Comparison of ENCODE assay signal across 21 mouse cellular contexts in genomic region chr19:19136856-19137255, GRCm38 (mm10). TPM values are rescaled to one million over a fixed set of nuclear protein-coding genes. Genes with fewer than 3 reads are reported as not detected.
A peak's percentile ranks its signal among the peaks of the same experiment; 100 is the strongest.
DNase-seq lines count a peak whose midpoint lies in the region; ATAC-seq and TF ChIP-seq lines count a peak whose summit lies in the region.
"Had no signal": no experiment of that assay in that cellular context is flagged by ENCODE, and none has a peak within 500 bp of the region (broad histone marks: within the 10 kb centered on the region; RNA-seq: fewer than 3 reads in every experiment).

No protein-coding gene starts in this region.

- H3K27me3 ChIP-seq in forebrain, embryonic 11.5 days (ENCODE audit: control insufficient read depth, insufficient read depth, low read length) = no peaks in the 10 kb centered on the region
- H3K27me3 ChIP-seq in forebrain, postnatal 0 days (ENCODE audit: insufficient read depth, low read length) = no peaks in the 10 kb centered on the region
- H3K27me3 ChIP-seq in midbrain, postnatal 0 days (ENCODE audit: insufficient read depth, low read length) = no peaks in the 10 kb centered on the region
- H3K27me3 ChIP-seq in midbrain, embryonic 11.5 days (ENCODE audit: control insufficient read depth, insufficient read depth, low read length) = no peaks in the 10 kb centered on the region
- H3K27me3 ChIP-seq in forebrain, embryonic 15.5 days = no peaks in the 10 kb centered on the region
- no peaks in the 10 kb centered on the region for H3K27me3 ChIP-seq in stomach, postnatal 0 days (ENCODE audit: control insufficient read depth, insufficient read depth, low read length)
- H3K27me3 ChIP-seq: CH12.LX; embryonic facial prominence, embryonic 13.5 days; limb, embryonic 15.5 days had no signal

- H3K36me3 ChIP-seq in forebrain, embryonic 11.5 days (ENCODE audit: control insufficient read depth, insufficient read depth, low read length) = no peaks in the 10 kb centered on the region
- H3K36me3 ChIP-seq in forebrain, postnatal 0 days (ENCODE audit: insufficient read depth) = no peaks in the 10 kb centered on the region
- H3K36me3 ChIP-seq in midbrain, postnatal 0 days (ENCODE audit: insufficient read depth, low read length) = no peaks in the 10 kb centered on the region
- H3K36me3 ChIP-seq in midbrain, embryonic 11.5 days (ENCODE audit: control insufficient read depth, insufficient read depth, low read length) = no peaks in the 10 kb centered on the region
- H3K36me3 ChIP-seq in forebrain, embryonic 15.5 days = no peaks in the 10 kb centered on the region
- no peaks in the 10 kb centered on the region for H3K36me3 ChIP-seq in stomach, postnatal 0 days (ENCODE audit: control insufficient read depth, insufficient read depth, low read length)
- H3K36me3 ChIP-seq: embryonic facial prominence, embryonic 13.5 days; heart, embryonic 10.5 days; limb, embryonic 15.5 days had no signal

- no peak overlapping the region for H3K27ac ChIP-seq in forebrain, embryonic 11.5 days (ENCODE audit: low read depth, low read length)
- H3K27ac ChIP-seq in forebrain, postnatal 0 days (ENCODE audit: low read depth, low read length) = no peak overlapping the region
- no peak overlapping the region for H3K27ac ChIP-seq in midbrain, postnatal 0 days (ENCODE audit: low read depth, low read length)
- no peak overlapping the region for H3K27ac ChIP-seq in midbrain, embryonic 11.5 days (ENCODE audit: low read depth, low read length)
- H3K27ac ChIP-seq in forebrain, embryonic 15.5 days (replicated peaks) = no peak overlapping the region
- H3K27ac ChIP-seq in stomach, postnatal 0 days (replicated peaks) = no peak overlapping the region
- H3K27ac ChIP-seq: embryonic facial prominence, embryonic 13.5 days; heart, embryonic 10.5 days; limb, embryonic 15.5 days had no signal

- no peak for TF ChIP-seq EP300 in stomach, postnatal 0 days (optimal IDR thresholded peaks at IDR 0.05)

- no peak for DNase-seq in forebrain, embryonic 11.5 days (ENCODE audit: low spot score)
- DNase-seq in forebrain, postnatal 0 days = no peak
- peak; percentile 61 for DNase-seq in midbrain, postnatal 0 days (ENCODE audit: low spot score)
- no peak for DNase-seq in midbrain, embryonic 11.5 days (ENCODE audit: low spot score, missing footprints)
- no peak for DNase-seq in adipocyte (ENCODE audit: low spot score)
- DNase-seq in stomach, postnatal 0 days (ENCODE audit: low spot score) = no peak
- no peak for DNase-seq in gastrocnemius, adult 8-10 months (ENCODE audit: low spot score in 2 of 2)
- DNase-seq: adrenal gland, postnatal 10 days; cerebellum, postnatal 36 days; kidney, adult 18-20 months; kidney, postnatal 10 days; lung, postnatal 10 days; right cerebral cortex, postnatal 4 days; thymus, postnatal 14 days had no signal

- H3K9me3 ChIP-seq in forebrain, embryonic 11.5 days (ENCODE audit: control insufficient read depth, low read length) = no peaks in the 10 kb centered on the region
- H3K9me3 ChIP-seq in forebrain, postnatal 0 days (ENCODE audit: low read length) = no peaks in the 10 kb centered on the region
- H3K9me3 ChIP-seq in midbrain, postnatal 0 days (ENCODE audit: low read length) = no peaks in the 10 kb centered on the region
- no peaks in the 10 kb centered on the region for H3K9me3 ChIP-seq in midbrain, embryonic 11.5 days (ENCODE audit: control insufficient read depth, low read length)
- no peaks in the 10 kb centered on the region for H3K9me3 ChIP-seq in forebrain, embryonic 15.5 days
- H3K9me3 ChIP-seq in stomach, postnatal 0 days (ENCODE audit: control insufficient read depth, low read length) = no peaks in the 10 kb centered on the region
- H3K9me3 ChIP-seq: embryonic facial prominence, embryonic 13.5 days; heart, embryonic 10.5 days; limb, embryonic 15.5 days had no signal

- H3K4me2 ChIP-seq in forebrain, embryonic 11.5 days (ENCODE audit: low read depth, low read length, severe bottlenecking) = no peak overlapping the region
- no peak overlapping the region for H3K4me2 ChIP-seq in forebrain, postnatal 0 days (ENCODE audit: low read depth)
- no peak overlapping the region for H3K4me2 ChIP-seq in midbrain, postnatal 0 days (ENCODE audit: low read depth, low read length, poor library complexity, severe bottlenecking)
- H3K4me2 ChIP-seq in midbrain, embryonic 11.5 days = no peak overlapping the region
- H3K4me2 ChIP-seq in forebrain, embryonic 15.5 days (replicated peaks) = no peak overlapping the region
- no peak overlapping the region for H3K4me2 ChIP-seq in stomach, postnatal 0 days (replicated peaks; ENCODE audit: low read depth)
- H3K4me2 ChIP-seq: embryonic facial prominence, embryonic 13.5 days; limb, embryonic 15.5 days had no signal

- H3K4me1 ChIP-seq in forebrain, embryonic 11.5 days (replicated peaks; ENCODE audit: control insufficient read depth, insufficient read depth, low read length) = no peaks in the 10 kb centered on the region
- H3K4me1 ChIP-seq in forebrain, postnatal 0 days (ENCODE audit: insufficient read depth) = no peaks in the 10 kb centered on the region
- no peaks in the 10 kb centered on the region for H3K4me1 ChIP-seq in midbrain, postnatal 0 days (ENCODE audit: insufficient read depth, low read length)
- H3K4me1 ChIP-seq in midbrain, embryonic 11.5 days (ENCODE audit: control insufficient read depth, insufficient read depth, low read length) = no peaks in the 10 kb centered on the region
- H3K4me1 ChIP-seq in forebrain, embryonic 15.5 days = no peaks in the 10 kb centered on the region
- no peaks in the 10 kb centered on the region for H3K4me1 ChIP-seq in stomach, postnatal 0 days (replicated peaks; ENCODE audit: control insufficient read depth, insufficient read depth)
- H3K4me1 ChIP-seq: embryonic facial prominence, embryonic 13.5 days; heart, embryonic 10.5 days; limb, embryonic 15.5 days had no signal

- no peak overlapping the region for H3K9ac ChIP-seq in forebrain, embryonic 11.5 days (ENCODE audit: low read length)
- H3K9ac ChIP-seq in forebrain, postnatal 0 days = no peak overlapping the region
- H3K9ac ChIP-seq in midbrain, postnatal 0 days (replicated peaks; ENCODE audit: low read length, poor library complexity, severe bottlenecking) = no peak overlapping the region
- no peak overlapping the region for H3K9ac ChIP-seq in midbrain, embryonic 11.5 days (ENCODE audit: low read length)
- no peak overlapping the region for H3K9ac ChIP-seq in forebrain, embryonic 15.5 days (replicated peaks)
- H3K9ac ChIP-seq in stomach, postnatal 0 days (ENCODE audit: low read length) = no peak overlapping the region
- H3K9ac ChIP-seq: embryonic facial prominence, embryonic 13.5 days; limb, embryonic 15.5 days had no signal

- peak; percentile 60; the same call in 1 of the 2 replicates for ATAC-seq in forebrain, embryonic 11.5 days (replicated peaks; ENCODE audit: low FRiP score)
- ATAC-seq in forebrain, postnatal 0 days = no peak
- ATAC-seq in midbrain, postnatal 0 days (ENCODE audit: low FRiP score) = no peak
- ATAC-seq in midbrain, embryonic 11.5 days (ENCODE audit: low FRiP score) = no peak
- peak; percentile 76; the same call in 1 of the 2 replicates for ATAC-seq in forebrain, embryonic 15.5 days (replicated peaks)
- no peak for ATAC-seq in stomach, postnatal 0 days (ENCODE audit: low FRiP score, low TSS enrichment)
- ATAC-seq: midbrain, embryonic 16.5 days had no signal

- no peak for TF ChIP-seq CTCF in forebrain, postnatal 0 days (IDR thresholded peaks at IDR 0.05; ENCODE audit: low read depth)
- no peak for TF ChIP-seq CTCF in midbrain, postnatal 0 days (IDR thresholded peaks at IDR 0.05)
- TF ChIP-seq CTCF in stomach, postnatal 0 days (IDR thresholded peaks at IDR 0.05; ENCODE audit: low read depth) = no peak

- WGBS in forebrain, embryonic 11.5 days = 32% methylated on average over 2 of the region's 2 CpGs
- 7% methylated on average over 2 of the region's 2 CpGs for WGBS in forebrain, postnatal 0 days
- WGBS in midbrain, postnatal 0 days = 53% methylated on average over 2 of the region's 2 CpGs
- WGBS in midbrain, embryonic 11.5 days = 73% methylated on average over 2 of the region's 2 CpGs
- 15% methylated on average over 2 of the region's 2 CpGs for WGBS in forebrain, embryonic 15.5 days
- WGBS in stomach, postnatal 0 days = 75% methylated on average over 2 of the region's 2 CpGs

- H3K4me3 ChIP-seq in forebrain, embryonic 11.5 days (ENCODE audit: low read depth, low read length) = no peak overlapping the region
- no peak overlapping the region for H3K4me3 ChIP-seq in forebrain, postnatal 0 days (ENCODE audit: low read depth, low read length)
- H3K4me3 ChIP-seq in midbrain, postnatal 0 days (ENCODE audit: low read depth, low read length) = no peak overlapping the region
- no peak overlapping the region for H3K4me3 ChIP-seq in midbrain, embryonic 11.5 days (ENCODE audit: low read depth, low read length)
- H3K4me3 ChIP-seq in forebrain, embryonic 15.5 days = no peak overlapping the region
- H3K4me3 ChIP-seq in stomach, postnatal 0 days (ENCODE audit: low read depth, low read length) = no peak overlapping the region
- H3K4me3 ChIP-seq: embryonic facial prominence, embryonic 13.5 days; heart, embryonic 10.5 days; limb, embryonic 15.5 days had no signal

RNA-seq across cellular contexts. Expression of gene Rorb, which starts 25.9 kb away (rescaled TPM):
- polyA plus RNA-seq in forebrain, embryonic 11.5 days (2014; fragmentation: Nextera tagmentation; extraction: Ambion mirVana) = 4.2 and 4.4 TPM in 2 replicates
- total RNA-seq in forebrain, postnatal 0 days (2014; rRNA removed) = 17.0 and 20.7 TPM in 2 replicates
- polyA plus RNA-seq in forebrain, postnatal 0 days (2015; fragmentation: Nextera tagmentation; extraction: Ambion mirVana) = 6.7 and 11.9 TPM in 2 replicates
- total RNA-seq in midbrain, postnatal 0 days (2014; rRNA removed) = 14.0 and 18.8 TPM in 2 replicates
- polyA plus RNA-seq in midbrain, postnatal 0 days (2015; fragmentation: Nextera tagmentation; extraction: Ambion mirVana) = 13.5 and 17.7 TPM in 2 replicates
- 3.1 and 3.3 TPM in 2 replicates for polyA plus RNA-seq in midbrain, embryonic 11.5 days (2014; fragmentation: Nextera tagmentation; extraction: Ambion mirVana)
- 16.0 and 20.1 TPM in 2 replicates for polyA plus RNA-seq in forebrain, embryonic 15.5 days (2015; fragmentation: Nextera tagmentation; extraction: Ambion mirVana)
- polyA plus RNA-seq in stomach, postnatal 0 days (2015; fragmentation: Nextera tagmentation; extraction: Ambion mirVana) = 0.11 and 0.17 TPM in 2 replicates
- under 1 TPM; 0.11 to 0.15 (median 0.13) TPM for total RNA-seq in gastrocnemius, adult 8-10 months (2022)
- total RNA-seq: CH12.LX; megakaryocyte progenitor cell, adult 5-6 weeks had no signal

Comparison
In these comparisons a context has a peak if more than half of its experiments do, and no peak if none do; other contexts are left out.
1. ATAC-seq: peak in forebrain, embryonic 11.5 days (single experiment) and forebrain, embryonic 15.5 days (single experiment); none in forebrain, postnatal 0 days (single experiment), midbrain, postnatal 0 days (single experiment), midbrain, embryonic 11.5 days (single experiment) and stomach, postnatal 0 days (single experiment).